Mouse (Mus musculus) heart, postnatal 25 days (tissue): ENCODE results near the gene Med29. TPM values are rescaled to one million over a fixed set of nuclear protein-coding genes. Genes with fewer than 3 reads are reported as not detected.

ENCODE experiments used
- DNase-seq: peaks from one replicate; pipeline ENCODE4 v3.0.0; 2022; ENCODE audit warnings: low spot score
- intact Hi-C: fragments of 180-260 bp; cut with DNase I; formaldehyde crosslinking; loops from one replicate; pipeline ENCODE4 v1.15.1; 2025
- total RNA-seq, 2 experiments: library from RNA; stranded (reverse); gene quantifications; 2 replicates each; pipeline ENCODE4 v1.2.3; 2021

The Med29 gene
- total RNA-seq, 2 experiments from 2014 or later: 18.2 to 20.9 TPM

DNA sequence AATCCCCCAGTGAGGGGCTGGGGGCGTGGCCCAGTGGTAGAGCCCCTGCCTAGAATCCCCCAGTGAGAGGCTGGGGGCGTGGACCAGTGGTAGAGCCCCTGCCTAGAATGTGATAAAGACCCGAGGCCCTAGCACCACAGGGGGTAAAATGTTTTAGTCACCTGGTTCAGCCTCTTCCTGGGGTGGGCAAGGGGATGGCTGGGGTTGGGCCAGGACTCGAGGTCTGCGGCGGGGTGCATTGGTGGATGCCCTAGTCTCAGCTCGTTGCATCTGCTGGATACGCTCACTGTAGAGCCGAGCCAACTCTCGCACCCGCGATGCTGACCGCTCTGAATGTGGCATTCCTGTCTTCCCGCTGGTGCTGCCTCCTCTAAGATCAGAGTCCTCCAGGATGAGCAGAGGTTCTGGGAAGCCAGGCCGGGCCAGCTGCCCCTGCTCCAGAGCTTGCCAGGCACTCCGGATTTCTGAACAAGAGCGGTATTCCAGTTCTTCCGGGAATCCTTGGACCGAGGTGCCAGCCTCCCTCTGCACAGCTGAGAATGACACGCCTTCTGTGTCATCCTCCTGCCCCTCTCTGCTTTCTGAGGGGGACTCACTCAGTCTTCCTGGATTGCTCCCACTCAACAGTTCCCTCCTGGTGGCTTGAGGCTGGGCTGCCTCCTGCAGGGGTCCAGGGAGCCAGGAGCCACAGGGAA lies 30.7 kb downstream of the Med29 start:
- DNase-seq: no peak
- intact Hi-C loops: no loop called here

- no peak for DNase-seq
- intact Hi-C loops: no loop called here
Observed at GRCm38 (mm10) chr7:28360291-28360690, 32.2 kb downstream of the Med29 start.

DNA sequence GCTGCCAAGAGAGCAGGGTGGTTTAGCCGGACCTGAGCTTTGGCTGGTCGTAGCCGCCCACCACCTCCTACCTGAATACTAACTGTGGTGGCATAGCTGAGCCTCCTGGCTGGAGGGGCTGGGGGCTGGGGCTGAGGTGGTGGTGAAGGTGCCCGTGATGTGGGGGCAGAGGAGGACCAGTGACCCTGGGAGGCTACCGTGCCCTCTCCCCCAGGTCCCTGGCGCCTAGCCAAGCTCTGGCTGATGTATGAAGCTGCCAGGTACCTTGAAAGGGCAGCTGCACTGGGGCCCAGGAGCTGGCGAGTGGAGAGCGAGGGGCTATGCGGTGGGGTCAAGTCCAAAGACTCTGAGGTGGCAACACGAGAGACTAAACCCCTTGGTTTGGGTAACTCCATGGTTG lies 32.7 kb downstream of the Med29 start:
- intact Hi-C loops: no loop called here

DNA sequence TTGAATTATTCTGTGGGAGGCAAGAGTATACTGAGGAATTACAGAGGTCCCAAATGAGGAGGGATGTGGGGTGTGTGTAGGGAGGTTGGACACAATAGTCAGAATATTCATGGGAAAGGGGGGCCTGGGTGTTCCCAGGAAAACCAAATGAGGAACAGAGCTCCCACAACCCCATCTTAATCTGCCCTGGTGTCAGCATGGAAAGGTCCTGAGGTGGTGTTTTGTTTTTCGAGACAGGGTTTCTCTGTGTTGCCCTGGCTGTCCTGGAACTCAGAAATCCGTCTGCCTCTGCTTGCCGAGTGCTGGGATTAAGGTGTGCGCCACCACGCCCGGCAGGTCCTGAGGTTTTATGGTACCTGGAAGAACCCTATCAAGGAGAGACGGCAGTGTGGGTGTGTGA lies 34.1 kb downstream of the Med29 start:
- no peak for DNase-seq
- intact Hi-C loops: no loop called here

More for the DNA sequence above, 32.7 kb downstream of the Med29 start:
- DNase-seq: no peak

DNA sequence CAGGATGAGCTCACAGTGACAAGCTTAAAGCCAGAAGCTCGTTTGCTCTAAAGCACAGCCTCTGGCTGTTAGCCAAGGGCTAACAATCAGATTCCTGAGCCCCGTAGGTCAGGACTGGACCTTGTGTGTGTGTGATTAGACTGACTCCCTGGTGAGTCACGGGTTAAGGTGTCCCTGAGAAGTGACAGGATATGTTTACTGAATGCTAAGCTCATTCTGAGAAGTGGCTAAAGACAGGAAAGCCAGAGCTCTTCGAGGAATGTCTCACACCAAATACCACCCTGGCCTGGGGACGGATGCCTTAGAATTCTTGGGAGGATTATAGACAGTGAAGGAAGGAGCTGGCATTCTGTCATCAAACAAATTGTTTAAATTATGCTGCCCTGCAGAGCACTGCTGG lies 34.5 kb downstream of the Med29 start:
- no peak for DNase-seq
- intact Hi-C loops: no loop called here

DNA sequence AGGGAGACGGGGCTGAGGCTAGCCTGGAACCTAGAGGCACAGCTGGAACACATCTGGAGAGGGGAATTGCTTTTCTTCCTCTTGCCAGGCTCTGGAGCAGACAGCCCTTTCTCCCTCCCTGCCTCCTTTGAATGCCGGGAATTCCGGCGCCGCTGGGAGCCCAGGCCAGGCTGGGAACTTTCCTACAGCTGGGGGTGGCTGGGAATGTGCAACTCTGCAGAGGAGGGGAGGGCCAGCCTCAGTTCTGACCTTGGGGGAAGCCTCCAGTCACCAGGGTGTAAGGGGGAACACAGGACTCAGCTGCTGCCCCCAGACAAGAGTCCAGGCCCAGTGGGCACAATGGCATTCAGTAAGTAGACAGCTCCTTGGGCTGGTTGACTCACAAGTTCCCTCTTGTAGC lies 35.5 kb downstream of the Med29 start:
- DNase-seq: peak; percentile 69
- intact Hi-C loops: no loop called here

DNA sequence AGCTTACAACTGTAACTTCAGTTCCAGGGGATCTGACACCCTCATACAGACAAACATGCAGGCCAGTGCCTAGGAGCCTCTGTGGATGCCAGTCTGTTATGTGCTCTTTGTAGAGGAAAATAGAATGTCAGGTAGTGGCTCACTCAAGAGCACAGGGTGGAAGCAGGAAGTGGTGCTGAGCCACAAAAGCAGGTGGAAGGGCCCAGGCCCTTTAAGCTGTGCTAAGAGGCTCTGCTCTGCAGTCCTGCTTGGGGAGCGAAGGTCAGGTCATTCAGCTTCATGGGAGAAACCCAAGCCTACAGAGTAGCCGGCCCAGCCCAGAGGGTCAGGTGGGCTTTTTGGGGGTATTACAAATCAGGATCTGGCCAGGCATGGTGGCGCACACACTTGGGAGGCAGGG lies 37.3 kb downstream of the Med29 start:
- DNase-seq: no peak
- intact Hi-C loops: no loop called here

DNA sequence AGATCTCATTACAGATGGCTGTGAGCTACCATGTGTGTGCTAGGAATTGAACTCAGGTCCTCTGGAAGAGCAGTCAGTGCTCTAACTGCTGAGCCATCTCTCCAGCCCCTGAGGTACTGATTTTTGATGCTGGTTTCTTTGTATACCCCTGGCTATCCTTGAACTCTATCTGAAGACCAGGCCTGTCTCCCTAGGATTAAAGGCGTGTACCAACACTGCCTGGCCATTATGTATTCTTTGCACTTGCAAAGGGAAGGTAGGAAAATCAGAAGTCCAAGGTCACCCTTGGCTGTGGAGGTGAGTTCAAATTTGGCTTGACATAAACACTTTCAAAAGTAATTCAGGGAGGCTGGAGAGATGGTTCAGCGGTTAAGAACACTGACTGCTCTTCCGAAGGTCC lies 37.9 kb downstream of the Med29 start:
- intact Hi-C loops: loop anchor here (5.0 kb wide), 1 partner anchor 83 kb away; the partner anchor contains the start of gene Gmfg
- no peak for DNase-seq

- intact Hi-C loops: loop anchor here (5.0 kb wide), 1 partner anchor 83 kb away; the partner anchor contains the start of gene Gmfg
- DNase-seq: no peak
Observed at GRCm38 (mm10) chr7:28354113-28354581, 38.4 kb downstream of the Med29 start.

- intact Hi-C loops: loop anchor here (5.0 kb wide), 1 partner anchor 84 kb away; the partner anchor contains the start of gene Gmfg
- no peak for DNase-seq
Observed at GRCm38 (mm10) chr7:28353267-28353666, 39.2 kb downstream of the Med29 start.

- DNase-seq: no peak
- intact Hi-C loops: loop anchor here (2.0 to 5.0 kb wide), 2 partner anchors 19 to 86 kb away; partner anchors contain the start of gene Gmfg
Observed at GRCm38 (mm10) chr7:28351676-28352191, 40.8 kb downstream of the Med29 start.

DNA sequence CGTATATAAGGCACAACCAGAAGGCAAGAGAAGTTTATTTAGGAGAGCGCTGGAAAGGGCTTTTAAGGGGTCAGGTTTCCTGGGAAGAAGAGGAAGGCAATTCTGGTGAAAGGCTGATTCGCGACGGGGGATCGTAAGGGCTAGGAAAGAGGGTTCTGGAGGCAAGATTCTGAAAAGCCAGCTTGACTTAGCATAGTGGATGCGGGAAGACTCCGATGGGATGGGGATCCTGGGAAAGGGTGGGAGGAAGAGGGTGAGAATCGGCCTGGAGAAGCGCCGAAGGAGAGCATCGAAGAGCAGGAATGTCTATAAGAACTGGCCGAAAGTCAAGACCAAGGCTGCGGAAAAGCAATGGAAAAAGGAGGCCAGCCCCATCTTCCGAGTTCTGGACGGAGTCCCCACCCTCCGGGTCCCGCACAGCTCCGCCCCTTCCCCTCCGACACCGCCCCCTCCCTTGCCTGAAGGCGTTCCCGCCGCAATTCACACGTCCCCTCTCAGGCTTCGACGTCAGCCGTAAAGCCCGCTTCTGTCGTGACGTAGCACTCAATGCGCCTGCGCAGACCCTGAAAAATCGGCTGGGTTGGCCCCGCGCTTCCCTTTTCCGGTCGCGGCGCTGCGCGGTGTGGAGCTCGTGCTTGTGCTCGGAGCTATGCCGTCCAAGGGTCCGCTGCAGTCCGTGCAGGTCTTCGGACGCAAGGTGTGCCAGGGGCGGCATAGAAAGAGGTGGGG lies 42.2 kb downstream of the Med29 start, which contains the start of gene Rps16:
Rps16 (plus strand) TSS at position 498 of the 729 bp plus-strand sequence.
- DNase-seq: peak; percentile 96
- intact Hi-C loops: loop anchor here (2.0 to 5.0 kb wide), 2 partner anchors 20 to 87 kb away; partner anchors contain the start of gene Gmfg

GRCm38 (mm10) chr7:28348601-28349000 lies 43.9 kb downstream of the Med29 start:
- intact Hi-C loops: loop anchor here (5.0 kb wide), 1 partner anchor 71 kb away; the partner anchor contains the start of gene Eid2b
- DNase-seq: no peak

GRCm38 (mm10) chr7:28347746-28348145 lies 44.8 kb downstream of the Med29 start:
- intact Hi-C loops: loop anchor here (5.0 kb wide), 1 partner anchor 70 kb away; the partner anchor contains the start of gene Eid2b
- DNase-seq: no peak

DNA sequence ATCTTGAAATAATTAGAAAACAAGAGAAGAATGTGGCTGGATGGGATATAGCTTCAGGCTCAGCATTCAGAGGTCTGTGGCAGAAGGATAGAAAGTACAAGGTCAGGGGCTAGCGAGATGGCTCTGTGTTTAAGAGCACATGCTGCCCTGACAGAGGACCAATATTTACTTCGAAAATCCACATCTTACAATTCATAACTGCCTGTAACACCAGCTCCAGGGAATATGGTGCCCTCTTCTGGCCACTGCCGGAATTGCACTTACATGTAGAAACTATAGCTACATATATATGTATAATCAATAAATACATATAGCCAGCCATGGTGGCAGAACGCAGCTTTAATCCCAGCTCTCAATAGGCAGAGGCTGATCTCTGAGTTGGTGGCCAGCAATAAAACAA lies 47.9 kb downstream of the Med29 start:
- DNase-seq: no peak
- intact Hi-C loops: loop anchor here (5.0 kb wide), 1 partner anchor 67 kb away; the partner anchor contains the start of gene Eid2b

DNA sequence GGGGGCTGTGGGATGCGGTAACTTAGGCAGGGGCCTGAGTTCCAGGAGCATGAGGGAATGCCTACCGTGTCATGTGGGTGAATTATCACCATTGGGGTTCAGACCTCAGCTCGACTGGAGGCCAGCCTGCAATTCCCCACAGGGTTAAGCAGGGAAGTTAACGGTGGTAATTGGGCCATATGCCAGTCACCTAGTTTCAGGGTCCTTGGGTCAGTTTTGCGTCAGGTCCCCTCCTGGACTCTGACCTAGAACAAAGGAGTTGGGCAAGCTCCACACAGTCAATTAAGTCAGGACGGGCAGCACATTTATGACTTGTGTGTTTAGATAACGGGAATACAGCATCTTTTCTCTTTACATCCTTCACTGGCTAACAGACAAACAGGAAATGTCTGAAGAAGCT lies 51.1 kb downstream of the Med29 start:
- no peak for DNase-seq
- intact Hi-C loops: no loop called here

- peak; percentile 37 for DNase-seq
- intact Hi-C loops: no loop called here
Observed at GRCm38 (mm10) chr7:28339213-28339917, 53.1 kb downstream of the Med29 start.

GRCm38 (mm10) chr7:28338108-28338998 lies 54.2 kb downstream of the Med29 start, which contains the start of gene Supt5:
Supt5 (minus strand) TSS chr7:28338746.
- intact Hi-C loops: no loop called here
- peak; percentile 96 for DNase-seq
